Mouse (Mus musculus): ENCODE results near the gene Mylip.

DNA sequence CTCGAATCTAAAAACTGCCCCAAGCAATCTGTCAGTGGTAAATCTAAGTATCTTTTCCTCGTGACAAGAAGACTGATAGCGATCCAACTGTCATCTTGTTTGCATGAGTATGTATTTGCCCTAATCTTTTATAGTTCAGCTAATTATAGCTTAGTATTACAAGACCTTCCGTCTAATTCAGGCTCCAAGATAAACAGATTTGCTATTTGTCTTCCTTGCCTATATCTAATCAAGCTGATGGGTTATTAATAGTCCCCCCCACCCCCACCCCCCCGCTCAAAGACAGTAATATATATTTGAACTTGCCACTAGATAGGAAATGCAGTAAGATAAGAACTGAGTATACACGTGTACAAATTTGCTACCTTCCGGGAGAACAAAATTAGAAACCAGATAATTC is 7.3 kb upstream of the Mylip start:
- TF ChIP-seq POLR2A (IDR thresholded peaks at IDR 0.05; ENCODE audit: insufficient read depth, low read length) = no peak
- TF ChIP-seq CTCF (IDR thresholded peaks at IDR 0.05; ENCODE audit: low read depth, low read length) = no peak

Measured in ES-Bruce4 (cell line).